Mouse (Mus musculus): ENCODE measurements around the gene Cavin3.

GRCm38 (mm10) chr7:105480561-105481504, 1.3 kb downstream of the Cavin3 start:
- TF ChIP-seq POLR2A (IDR thresholded peaks at IDR 0.05; ENCODE audit: insufficient read depth, low read length) (no peak), EP300 (IDR thresholded peaks at IDR 0.05; ENCODE audit: insufficient read depth, low read depth, low read length) (no peak), CTCF (IDR thresholded peaks at IDR 0.05; ENCODE audit: low read depth, low read length) (no peak)

Measured in ES-Bruce4 (cell line).